Mouse (Mus musculus): ENCODE data around the gene Gal3st3. TPM values are rescaled to one million over a fixed set of nuclear protein-coding genes. Genes with fewer than 3 reads are reported as not detected.

Gene Gal3st3
- polyA plus RNA-seq (2012; rRNA removed) = 0.67 and 0.79 TPM in 2 replicates

DNA sequence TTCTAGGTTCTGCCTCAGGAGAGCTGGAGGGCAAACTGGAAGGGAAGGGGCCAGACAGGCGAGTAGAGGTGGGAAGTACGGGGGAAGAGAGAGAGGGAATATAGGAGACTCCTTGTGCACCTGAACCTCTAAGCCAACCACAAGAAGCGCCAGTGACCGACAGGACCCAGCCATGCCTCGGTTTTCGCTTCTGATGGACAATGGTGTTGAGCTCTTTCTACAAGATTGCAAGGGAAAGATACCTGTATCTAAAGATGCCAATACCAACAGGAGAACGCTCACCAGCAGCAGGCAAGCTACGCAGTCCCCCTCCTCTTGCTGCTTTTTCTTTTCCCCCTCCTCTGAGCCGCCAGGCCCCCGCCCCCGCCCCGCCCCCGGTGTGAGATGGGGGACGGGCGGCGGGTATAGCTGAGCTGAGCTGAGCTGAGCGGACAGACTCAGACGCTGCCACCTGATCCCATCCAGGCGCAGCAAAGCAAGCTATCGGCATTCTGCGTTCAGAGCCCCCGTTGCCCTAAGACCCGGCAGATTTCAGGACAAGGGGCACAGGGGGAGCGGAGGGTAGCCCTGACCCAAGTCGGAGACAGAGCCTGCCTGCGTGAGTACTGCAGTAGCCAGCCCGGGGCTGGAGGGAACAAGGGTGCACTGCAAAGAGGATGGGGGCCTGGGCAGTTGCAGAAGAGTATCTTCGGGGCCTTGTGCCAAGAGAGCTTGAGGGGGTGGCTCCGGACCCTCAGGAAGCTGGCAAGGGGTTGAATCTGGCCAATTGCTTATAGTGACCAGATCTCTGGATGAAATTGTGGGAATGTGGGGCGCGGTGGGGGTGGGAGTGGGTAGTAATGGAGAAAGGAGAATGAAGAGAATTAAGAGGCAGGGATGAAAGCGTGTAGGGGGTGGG lies at the start of gene Gal3st3:
Gene Gal3st3, plus strand, starts transcription at position 429 of the 898 bp plus-strand sequence.

DNA sequence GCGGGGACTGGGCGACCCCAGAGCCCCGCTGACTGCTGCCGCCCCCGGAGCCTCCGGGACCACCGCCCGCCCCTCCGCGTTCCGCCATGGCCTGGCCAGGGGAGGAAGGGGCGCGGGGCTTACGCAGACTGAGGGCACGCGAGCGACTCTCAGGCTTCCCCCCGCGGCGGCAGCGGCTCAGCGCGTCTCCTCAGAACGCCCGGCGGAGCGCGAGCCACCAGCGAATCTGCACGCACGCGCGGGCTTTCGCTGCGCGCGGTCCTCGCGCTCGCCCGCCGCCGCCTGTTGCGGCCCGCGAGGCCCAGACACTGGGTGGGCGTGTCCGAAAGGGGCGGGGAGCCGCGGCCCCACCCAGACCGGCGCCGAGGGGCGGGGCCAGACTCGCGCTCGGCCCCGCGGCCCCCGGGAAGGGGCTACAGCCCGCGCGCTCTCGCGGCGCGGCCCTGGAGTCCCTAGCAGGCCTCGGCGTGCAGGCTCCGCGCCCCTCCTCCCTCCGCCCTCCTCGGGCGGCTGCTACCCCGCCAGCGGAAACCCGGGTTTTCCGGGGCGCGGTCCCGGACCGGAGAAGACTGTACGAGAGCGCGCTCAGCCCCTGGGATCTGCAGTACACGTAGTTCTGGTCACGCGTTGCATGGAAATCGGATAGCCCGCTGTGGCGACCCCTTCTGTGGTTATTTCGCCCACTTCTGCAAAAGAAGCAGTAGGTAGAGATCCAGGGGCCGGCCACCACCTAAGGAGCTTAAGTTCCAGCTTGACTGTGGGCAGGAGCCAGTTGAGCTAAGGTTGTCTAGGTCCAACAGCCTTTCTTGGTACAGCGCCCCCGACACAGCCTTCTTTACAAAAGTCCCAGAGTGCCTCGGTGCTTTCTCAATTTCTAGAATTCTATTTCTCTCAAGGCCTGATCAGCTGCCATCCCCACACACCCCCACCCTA lies 25.1 kb upstream of the Gal3st3 start, which contains the start of gene Pacs1:
Gene Pacs1, minus strand, starts transcription at position 319 of the 933 bp plus-strand sequence.

DNA sequence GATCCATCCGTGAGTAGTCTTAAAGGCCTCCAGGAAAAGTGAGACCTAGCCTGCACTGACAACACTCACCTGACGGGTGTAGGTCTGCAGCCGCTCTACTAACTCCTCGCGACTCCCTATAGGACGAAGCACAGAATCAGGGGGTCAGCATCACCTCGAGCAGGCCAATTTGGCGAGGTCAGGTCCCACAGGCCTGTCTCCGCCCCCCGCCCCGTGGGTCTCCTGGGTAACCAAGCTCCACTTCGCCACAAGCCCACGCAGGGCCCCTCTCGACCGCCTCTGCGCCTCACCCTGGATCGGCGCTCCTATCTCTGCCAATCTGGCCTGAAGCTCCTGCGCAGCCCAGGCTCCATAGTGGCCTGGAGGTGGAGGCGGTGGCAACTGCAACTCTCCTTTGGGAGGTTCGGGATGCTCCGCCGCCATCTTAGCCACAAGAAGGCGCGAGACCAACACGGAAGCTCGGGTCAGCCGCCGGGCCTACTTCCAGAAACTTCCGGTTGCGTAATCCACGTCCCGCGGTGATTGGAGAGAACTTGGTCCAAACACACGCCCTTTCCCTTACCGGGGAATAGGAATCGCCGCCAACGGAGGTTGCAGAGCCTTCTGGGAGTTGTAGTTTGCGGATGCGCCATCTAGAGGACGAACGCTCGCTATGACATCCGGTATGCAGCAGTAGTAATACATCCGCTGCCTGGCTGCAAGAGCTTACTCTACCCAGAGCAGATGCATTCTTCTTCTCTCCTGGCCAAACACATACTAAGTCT lies 3.0 kb upstream of the Gal3st3 start, which contains the start of gene Sf3b2:
Gene Sf3b2, minus strand, starts transcription at position 484 of the 764 bp plus-strand sequence.

DNA sequence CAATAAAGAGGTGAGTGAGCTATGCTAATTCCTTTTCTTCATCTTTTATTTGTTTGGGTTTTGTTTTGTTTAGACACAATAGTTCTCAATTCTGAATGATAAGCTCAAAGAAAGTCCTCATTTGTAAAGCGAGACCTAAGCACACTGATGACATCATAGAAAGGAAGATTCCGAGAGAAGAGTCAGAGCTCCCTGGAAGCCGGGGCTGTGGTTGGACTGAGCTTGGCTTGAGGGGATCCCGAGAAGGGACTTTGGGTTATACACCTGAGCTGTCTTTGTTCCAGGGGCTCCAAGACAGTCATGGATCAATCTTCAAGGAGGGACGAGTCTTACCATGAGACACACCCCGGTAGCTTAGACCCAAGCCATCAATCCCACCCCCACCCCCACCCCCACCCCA lies 37.3 kb downstream of the Gal3st3 start, which contains the start of gene Catsper1:
Gene Catsper1, plus strand, starts transcription at position 301 of the 400 bp plus-strand sequence.

DNA sequence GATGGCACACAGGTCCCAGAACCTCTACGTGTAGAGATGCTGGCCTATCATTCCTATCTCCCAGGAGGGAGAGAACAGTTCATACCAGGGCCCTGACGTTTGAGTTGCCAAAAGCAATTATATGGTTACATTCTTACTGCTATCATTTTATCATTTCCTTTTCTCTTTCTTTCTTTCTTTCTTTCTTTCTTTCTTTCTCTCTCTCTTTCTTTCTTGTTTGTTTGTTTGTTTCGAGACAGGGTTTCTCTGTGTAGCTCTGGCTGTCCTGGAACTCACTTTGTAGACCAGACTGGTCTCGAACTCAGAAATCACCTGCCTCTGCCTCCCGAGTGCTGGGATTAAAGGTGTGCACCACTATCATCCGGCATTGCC lies 51.4 kb downstream of the Gal3st3 start, which contains the start of gene Cst6:
Gene Cst6, minus strand, starts transcription at position 73 of the 372 bp plus-strand sequence.

Other genes starting within 250 kb of the Gal3st3 start
- gene Rin1, start 247.8 kb upstream of the Gal3st3 start, polyA plus RNA-seq (2012; rRNA removed) = 18.2 and 24.3 TPM in 2 replicates
- 31.1 and 41.1 TPM in 2 replicates for gene Cd248, start 230.3 kb upstream of the Gal3st3 start, polyA plus RNA-seq (2012; rRNA removed)
- 8.9 and 12.9 TPM in 2 replicates for gene Tmem151a, start 212.8 kb upstream of the Gal3st3 start, polyA plus RNA-seq (2012; rRNA removed)
- gene Yif1a, start 209.8 kb upstream of the Gal3st3 start, polyA plus RNA-seq (2012; rRNA removed) = 166 and 167 TPM in 2 replicates
- gene Cnih2, start 199.8 kb upstream of the Gal3st3 start, polyA plus RNA-seq (2012; rRNA removed) = 14.4 and 14.6 TPM in 2 replicates
- 228 and 236 TPM in 2 replicates for gene Rab1b, start 191.3 kb upstream of the Gal3st3 start, polyA plus RNA-seq (2012; rRNA removed)
- gene Klc2, start 179.8 kb upstream of the Gal3st3 start, polyA plus RNA-seq (2012; rRNA removed) = 184 and 197 TPM in 2 replicates
- 59.2 and 59.9 TPM in 2 replicates for gene Pacs1, start 25.2 kb upstream of the Gal3st3 start, polyA plus RNA-seq (2012; rRNA removed)
- gene Sf3b2, start 2.9 kb upstream of the Gal3st3 start, polyA plus RNA-seq (2012; rRNA removed) = 146 and 169 TPM in 2 replicates
- not detected in 2 replicates for gene Catsper1, start 37.4 kb downstream of the Gal3st3 start, polyA plus RNA-seq (2012; rRNA removed)
- 7.1 and 12.9 TPM in 2 replicates for gene Cst6, start 51.2 kb downstream of the Gal3st3 start, polyA plus RNA-seq (2012; rRNA removed)
- 19.4 and 21.0 TPM in 2 replicates for gene Eif1ad, start 68.4 kb downstream of the Gal3st3 start, polyA plus RNA-seq (2012; rRNA removed)
- 123 and 155 TPM in 2 replicates for gene Banf1, start 68.8 kb downstream of the Gal3st3 start, polyA plus RNA-seq (2012; rRNA removed)
- 15.7 and 18.4 TPM in 2 replicates for gene Sart1, start 90.4 kb downstream of the Gal3st3 start, polyA plus RNA-seq (2012; rRNA removed)
- gene Tsga10ip, start 104.2 kb downstream of the Gal3st3 start, polyA plus RNA-seq (2012; rRNA removed) = 4.9 and 5.6 TPM in 2 replicates
- gene Drap1, start 126.6 kb downstream of the Gal3st3 start, polyA plus RNA-seq (2012; rRNA removed) = 86.3 and 111 TPM in 2 replicates
- 115 and 124 TPM in 2 replicates for gene AI837181, start 126.8 kb downstream of the Gal3st3 start, polyA plus RNA-seq (2012; rRNA removed)
- gene Fosl1, start 149.2 kb downstream of the Gal3st3 start, polyA plus RNA-seq (2012; rRNA removed) = 4.3 and 7.9 TPM in 2 replicates
- 12.3 and 17.9 TPM in 2 replicates for gene Ccdc85b, start 159.6 kb downstream of the Gal3st3 start, polyA plus RNA-seq (2012; rRNA removed)
- 118 and 164 TPM in 2 replicates for gene Fibp, start 162.3 kb downstream of the Gal3st3 start, polyA plus RNA-seq (2012; rRNA removed)
- gene Ctsw, start 170.2 kb downstream of the Gal3st3 start, polyA plus RNA-seq (2012; rRNA removed) = 1.5 and 2.4 TPM in 2 replicates
- 205 and 258 TPM in 2 replicates for gene Efemp2, start 175.6 kb downstream of the Gal3st3 start, polyA plus RNA-seq (2012; rRNA removed)
- 78.2 and 88.4 TPM in 2 replicates for gene Mus81, start 190.1 kb downstream of the Gal3st3 start, polyA plus RNA-seq (2012; rRNA removed)
- 447 and 670 TPM in 2 replicates for gene Cfl1, start 192.1 kb downstream of the Gal3st3 start, polyA plus RNA-seq (2012; rRNA removed)
- 1.00 and 1.3 TPM in 2 replicates for gene 1700020D05Rik, start 205.5 kb downstream of the Gal3st3 start, polyA plus RNA-seq (2012; rRNA removed)
- 17.6 and 19.1 TPM in 2 replicates for gene Snx32, start 212.2 kb downstream of the Gal3st3 start, polyA plus RNA-seq (2012; rRNA removed)